Mouse (Mus musculus): ENCODE measurements at regions not wholly inside any gene's neighbourhood (a gene's known extent, or its start where the extent isn't known, plus 50 kb on each side); places are given as distances from the start of the nearest gene placed in this dataset.

- in situ Hi-C loops (cut with MboI, MseI): no loop called here
These were observed 52.6 kb downstream of the Gm10358 start for GRCm38 (mm10) chr8:75353786-75354185.

- in situ Hi-C loops (cut with MboI, MseI): no loop called here
These were observed 56.2 kb downstream of the Gm10358 start for GRCm38 (mm10) chr8:75350141-75350540.

- in situ Hi-C loops (cut with MboI, MseI): no loop called here
These were observed 58.3 kb downstream of the Gm10358 start for GRCm38 (mm10) chr8:75348047-75348446.

DNA sequence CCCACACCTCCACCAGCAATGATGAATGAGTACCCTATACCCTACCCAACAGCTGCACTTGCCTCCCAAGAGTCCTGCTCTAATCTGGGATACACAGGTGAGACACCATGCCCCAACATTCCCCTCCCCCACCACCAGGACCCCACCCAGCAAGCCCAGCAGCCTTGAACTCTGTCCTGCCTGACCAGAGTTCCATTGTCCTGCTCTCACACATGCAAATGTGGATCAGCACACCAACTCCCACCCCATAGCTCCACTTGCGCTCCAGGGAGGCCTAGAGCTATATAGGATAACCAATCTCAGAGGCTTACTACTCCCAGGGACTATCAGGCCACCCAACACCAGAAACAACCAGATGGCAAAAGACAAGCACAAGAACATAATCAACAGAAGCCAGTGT lies 85.8 kb downstream of the Gm10358 start:
- in situ Hi-C loops (cut with MboI, MseI): loop anchor here (10.0 kb wide), 1 partner anchor 894 kb away; no protein-coding TSS in a partner anchor

DNA sequence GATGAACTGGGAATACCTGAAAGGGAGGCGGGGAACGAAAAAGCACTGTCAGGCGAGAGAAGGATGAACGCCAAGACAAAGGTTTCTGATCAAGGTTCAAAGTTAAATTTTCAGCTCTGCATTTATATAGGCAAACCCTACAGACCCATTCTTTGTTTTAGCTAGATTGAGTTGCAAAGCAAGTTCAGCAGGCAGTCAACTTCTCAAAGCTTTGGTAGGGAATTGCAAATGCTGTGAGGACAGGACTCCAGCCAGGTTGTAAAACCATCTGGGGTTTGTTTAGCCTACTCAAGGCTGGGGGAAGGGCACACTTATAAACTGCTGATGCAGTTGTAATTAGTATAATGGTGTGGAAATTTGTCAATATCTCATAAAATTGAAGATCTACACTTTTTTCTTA lies 87.9 kb downstream of the Gm10358 start:
- in situ Hi-C loops (cut with MboI, MseI): no loop called here

GRCm38 (mm10) chr8:75315886-75316285 lies 90.5 kb downstream of the Gm10358 start:
- in situ Hi-C loops (cut with MboI, MseI): no loop called here

DNA sequence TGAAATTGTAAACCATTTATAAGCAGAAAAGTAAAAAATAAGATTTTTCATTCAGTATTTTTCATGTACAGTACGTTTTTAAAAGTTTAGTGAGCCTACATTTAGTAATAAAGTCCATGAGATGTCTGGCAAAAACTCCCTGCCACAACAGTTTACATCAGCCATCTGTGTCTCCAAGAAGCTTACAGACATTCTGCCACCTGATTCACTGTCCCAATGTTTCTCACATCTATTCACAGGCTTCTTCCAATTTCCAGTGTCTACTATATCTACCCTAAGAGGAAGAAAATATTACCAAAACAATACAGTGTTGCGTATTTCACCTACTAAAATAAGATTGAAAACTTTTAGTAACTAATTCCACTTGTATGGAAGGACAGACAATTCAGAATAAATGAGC lies 95.7 kb downstream of the Rasd2 start:
- in situ Hi-C loops (cut with MboI, MseI): no loop called here

DNA sequence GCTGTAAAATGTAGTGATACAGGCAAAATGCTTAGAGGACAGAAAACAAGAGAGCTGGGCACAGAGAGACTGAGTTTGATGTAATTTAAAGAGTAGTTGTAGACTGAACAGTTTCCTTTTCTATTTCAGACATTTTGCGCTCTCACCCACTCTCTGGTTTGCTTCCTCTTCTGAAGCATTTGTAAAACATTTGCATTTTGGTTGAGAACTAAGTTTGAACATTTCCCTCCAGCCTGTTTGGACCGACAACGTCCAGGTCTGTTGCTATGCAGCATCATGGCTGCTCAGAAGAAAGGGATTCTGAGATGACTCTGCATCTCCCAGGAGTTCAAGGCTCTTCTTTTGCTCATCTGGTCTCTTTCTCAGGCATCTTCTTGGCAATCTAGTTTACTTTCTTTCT lies 78.2 kb downstream of the Rasd2 start:
- in situ Hi-C loops (cut with MboI, MseI): no loop called here

GRCm38 (mm10) chr8:75289933-75290332 lies 76.2 kb downstream of the Rasd2 start:
- in situ Hi-C loops (cut with MboI, MseI): no loop called here
